Mouse (Mus musculus) neural tube, embryonic 12.5 days (tissue): ENCODE data around the gene Npas4. TPM values are rescaled to one million over a fixed set of nuclear protein-coding genes. Genes with fewer than 3 reads are reported as not detected.
A peak's percentile ranks its signal among the peaks of the same experiment; 100 is the strongest.
"Not testable (repeated sequence)": the region's sequence is repeated elsewhere in the genome, so short reads cannot be mapped to it uniquely, and the experiment has no call there.

Source experiments
- ATAC-seq: fragments of 200-750 bp; cut with Nextera tagmentation; 2 replicates; pipeline ENCODE4 v1.8.0; 2017; ENCODE audit warnings: low read depth, mild to moderate bottlenecking, moderate TSS enrichment, moderate library complexity; ENCODE audit not compliant: low FRiP score
- H3K27ac ChIP-seq: fragments of 300-500 bp; sonication (generic); 2 replicates; pipeline ENCODE4 v1.5.1; 2016
- H3K27me3 ChIP-seq: fragments of 300-500 bp; sonication (generic); replicated peaks from 2 replicates; pipeline ENCODE4 v1.6.1; 2016; ENCODE audit warnings: mild to moderate bottlenecking
- H3K36me3 ChIP-seq: fragments of 300-500 bp; sonication (generic); 2 replicates; pipeline ENCODE4 v1.6.1; 2016; ENCODE audit warnings: mild to moderate bottlenecking
- H3K4me1 ChIP-seq: fragments of 300-500 bp; sonication (generic); 2 replicates; pipeline ENCODE4 v1.6.1; 2016
- H3K4me2 ChIP-seq: fragments of 300-500 bp; sonication (generic); replicated peaks from 2 replicates; pipeline ENCODE4 v1.6.1; 2016; ENCODE audit warnings: mild to moderate bottlenecking
- H3K4me3 ChIP-seq: fragments of 300-500 bp; sonication (generic); 2 replicates; pipeline ENCODE4 v1.5.1; 2016
- H3K9ac ChIP-seq: fragments of 300-500 bp; sonication (generic); 2 replicates; pipeline ENCODE4 v1.6.1; 2016; ENCODE audit warnings: mild to moderate bottlenecking
- H3K9me3 ChIP-seq: fragments of 300-500 bp; sonication (generic); 2 replicates; pipeline ENCODE4 v1.6.1; 2016; ENCODE audit warnings: mild to moderate bottlenecking
- WGBS: fragments of 180-500 bp; shearing (Covaris S2); methylation state at CpG from one replicate; pipeline ENCODE4 v1.1.7; 2016; 5-methylcytosine and 5-hydroxymethylcytosine counted together
- polyA plus RNA-seq: library from polyadenylated mRNA; unstranded; fragments of >200 nt; fragmentation: Nextera tagmentation; extraction: Ambion mirVana; gene quantifications from 2 replicates; pipeline ENCODE4 v1.2.1, GENCODE M21; 2016

Gene Npas4
- polyA plus RNA-seq, 1 experiment from 2014 or later: 0.06 TPM

DNA sequence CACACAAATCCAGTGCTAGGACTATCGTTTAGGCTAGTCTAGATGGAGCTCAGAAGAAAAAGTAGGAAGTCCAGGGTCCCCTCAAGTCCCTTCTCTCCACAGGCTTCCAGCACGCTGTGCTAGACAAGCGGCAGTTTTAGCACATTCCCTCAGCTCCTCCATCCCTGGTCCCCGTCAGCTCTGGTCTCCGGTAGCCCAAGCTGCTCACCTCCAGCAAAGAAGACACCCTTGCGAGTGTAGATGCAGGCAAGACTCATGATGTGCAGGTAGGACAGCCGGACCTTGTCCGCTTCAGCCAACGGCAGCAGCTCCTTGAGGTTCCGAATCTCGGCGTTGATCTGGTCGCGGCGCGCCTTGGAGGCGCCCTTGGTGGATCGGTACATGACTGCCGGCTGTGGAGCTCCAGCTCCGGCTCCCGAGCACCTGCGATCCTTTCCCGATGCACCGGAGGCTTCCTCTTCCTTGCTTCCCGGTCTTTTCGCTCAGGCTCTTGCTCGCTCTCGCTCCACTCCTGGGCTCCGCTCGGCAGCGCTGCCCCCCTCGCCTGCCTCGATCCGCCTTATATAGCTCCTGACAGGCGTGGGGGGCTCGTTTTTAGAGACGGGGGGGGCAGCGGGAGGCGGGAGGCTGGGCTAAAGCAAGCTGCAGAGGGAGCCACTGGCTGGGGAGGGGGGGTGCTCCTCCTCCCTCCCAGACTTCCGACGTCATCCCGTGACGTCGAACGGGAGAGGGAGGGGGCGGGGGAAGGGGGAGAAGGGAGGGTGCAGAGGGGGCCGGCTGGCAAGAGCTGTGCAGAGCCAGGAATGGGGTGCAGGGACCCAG, 471 bp downstream of the Npas4 start:
- 15% methylated on average over 47 of the region's 47 CpGs for WGBS
- ATAC-seq: peak; percentile 50; the same call in 1 of the 2 replicates
- Histone ChIP-seq H3K4me1 (peaks cover 8% of the 10 kb centered on the region), H3K27ac (no peak overlapping the region), H3K9ac (peak overlapping the region; percentile 48), H3K4me3 (peak overlapping the region; percentile 38), H3K9me3 (no peaks in the 10 kb centered on the region), H3K27me3 (peaks cover 86% of the 10 kb centered on the region), H3K4me2 (peak overlapping the region; percentile 60), H3K36me3 (no peaks in the 10 kb centered on the region)

DNA sequence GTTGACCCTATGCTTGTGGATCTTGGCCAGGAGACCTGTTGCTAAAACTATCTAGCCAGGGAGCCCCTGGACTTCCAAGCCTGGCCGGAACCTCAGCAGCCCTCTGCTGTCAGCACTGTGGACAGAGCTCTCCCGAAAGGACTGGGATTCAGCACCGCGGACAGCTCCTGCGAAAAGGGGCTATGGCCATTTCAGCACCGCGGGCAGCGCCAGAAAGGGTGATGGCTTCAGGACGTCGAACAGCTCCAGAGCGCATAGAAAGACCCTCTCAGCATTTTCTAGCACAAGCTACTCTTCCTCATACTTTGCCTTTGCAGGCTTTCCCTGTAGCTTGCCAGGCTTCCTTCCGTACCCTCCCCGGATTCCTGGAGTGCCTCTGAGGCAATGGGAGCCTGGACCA, 1.1 kb downstream of the Npas4 start:
- H3K27ac ChIP-seq: no peak overlapping the region
- ATAC-seq: no peak
- H3K9ac ChIP-seq: no peak overlapping the region
- H3K4me3 ChIP-seq: peak overlapping the region; percentile 38; the same call in 1 of the 2 replicates
- H3K4me2 ChIP-seq: peak overlapping the region; percentile 60
- peaks cover 93% of the 10 kb centered on the region for H3K27me3 ChIP-seq
- H3K4me1 ChIP-seq: peaks cover 8% of the 10 kb centered on the region
- no peaks in the 10 kb centered on the region for H3K9me3 ChIP-seq
- H3K36me3 ChIP-seq: no peaks in the 10 kb centered on the region
- 3% methylated on average over 13 of the region's 13 CpGs for WGBS

GRCm38 (mm10) chr19:4981767-4982166, 8.3 kb downstream of the Npas4 start:
- H3K4me2 ChIP-seq: no peak overlapping the region
- H3K9me3 ChIP-seq: no peaks in the 10 kb centered on the region
- ATAC-seq: no peak
- H3K9ac ChIP-seq: no peak overlapping the region
- peaks cover 40% of the 10 kb centered on the region for H3K27me3 ChIP-seq
- H3K4me1 ChIP-seq: no peaks in the 10 kb centered on the region
- no peak overlapping the region for H3K4me3 ChIP-seq
- H3K36me3 ChIP-seq: no peaks in the 10 kb centered on the region
- H3K27ac ChIP-seq: no peak overlapping the region

DNA sequence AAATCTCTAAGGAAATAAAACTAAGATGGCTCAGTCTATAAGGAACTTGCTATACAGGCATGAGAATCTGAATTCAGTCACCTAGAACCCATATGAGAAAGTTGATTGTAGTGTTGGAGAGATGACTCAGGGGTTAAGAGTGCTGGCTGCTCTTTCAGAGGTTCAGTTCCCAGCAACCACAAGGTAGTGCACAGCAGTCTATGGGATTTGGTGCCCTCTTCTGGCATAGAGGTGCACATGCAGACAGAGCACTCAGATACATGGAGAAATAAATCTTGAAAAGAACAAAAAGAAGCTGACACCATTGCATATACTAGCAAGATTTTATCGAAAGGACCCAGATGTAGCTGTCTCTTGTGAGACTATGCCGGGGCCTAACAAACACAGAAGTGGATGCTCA, 21.9 kb downstream of the Npas4 start:
- H3K9me3 ChIP-seq: no peaks in the 10 kb centered on the region
- no peak for ATAC-seq
- WGBS: 87% methylated on average over 2 of the region's 2 CpGs
- H3K4me3 ChIP-seq: no peak overlapping the region
- no peaks in the 10 kb centered on the region for H3K27me3 ChIP-seq
- H3K9ac ChIP-seq: no peak overlapping the region
- no peak overlapping the region for H3K27ac ChIP-seq
- H3K36me3 ChIP-seq: peaks cover 34% of the 10 kb centered on the region
- peaks cover 3% of the 10 kb centered on the region; the same call in 1 of the 2 replicates for H3K4me1 ChIP-seq
- H3K4me2 ChIP-seq: no peak overlapping the region

DNA sequence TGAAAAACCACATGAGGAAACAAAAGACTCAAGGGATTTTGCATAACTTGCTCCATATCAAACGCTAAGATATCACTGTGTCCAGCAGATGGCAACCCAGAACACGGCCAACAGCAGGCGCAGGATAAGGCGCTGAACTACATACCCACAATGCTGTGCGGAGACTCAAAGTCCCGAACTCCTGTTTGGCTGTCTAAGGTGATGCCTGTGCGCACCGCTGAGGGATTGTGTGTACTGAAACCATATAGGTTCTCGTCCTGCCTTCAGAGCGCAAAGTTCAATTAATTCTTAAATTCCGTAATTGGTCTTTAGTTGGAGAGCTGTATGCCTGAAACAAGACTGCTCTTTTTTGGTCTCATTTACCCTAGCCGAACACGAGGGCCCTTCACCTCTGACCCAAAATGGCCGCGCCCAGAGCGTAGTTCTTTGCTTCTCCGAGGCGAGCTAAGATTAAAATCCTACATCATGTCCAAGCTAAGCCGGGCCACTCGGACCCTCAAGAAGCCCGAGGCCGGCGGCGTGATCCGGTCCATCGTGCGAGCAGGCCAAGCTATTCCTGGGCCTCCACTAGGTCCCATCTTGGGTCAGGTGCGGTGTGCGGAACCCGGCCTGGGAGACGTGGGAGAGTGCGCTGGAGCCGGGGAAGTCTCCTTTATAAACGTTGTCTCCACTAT, 28.1 kb downstream of the Npas4 start, which contains the start of gene Mrpl11:
Mrpl11 (plus strand) TSS at position 220 of the 674 bp plus-strand sequence.
- Histone ChIP-seq H3K36me3 (peaks cover 28% of the 10 kb centered on the region), H3K4me3 (peak within 1 kb of the TSS; percentile 76), H3K27me3 (no peaks in the 10 kb centered on the region), H3K9me3 (no peaks in the 10 kb centered on the region), H3K4me2 (peak within 1 kb of the TSS; percentile 83), H3K4me1 (peaks cover 9% of the 10 kb centered on the region; the same call in 1 of the 2 replicates), H3K9ac (peak within 1 kb of the TSS; percentile 70), H3K27ac (no peak within 1 kb of the TSS; the same call in 1 of the 2 replicates)
- peak; percentile 91 for ATAC-seq
- under 1% methylated on average over 34 of the region's 34 CpGs for WGBS

- H3K9me3 ChIP-seq, H3K36me3 ChIP-seq, H3K27me3 ChIP-seq, ATAC-seq, H3K27ac ChIP-seq, H3K4me3 ChIP-seq, H3K9ac ChIP-seq, H3K4me1 ChIP-seq, H3K4me2 ChIP-seq: not testable (repeated sequence)
- 90% methylated on average over 9 of the region's 9 CpGs for WGBS
Observed at GRCm38 (mm10) chr19:4948641-4949040, 41.5 kb downstream of the Npas4 start.

- no peaks in the 10 kb centered on the region for H3K36me3 ChIP-seq
- no peaks in the 10 kb centered on the region for H3K9me3 ChIP-seq
- H3K9ac ChIP-seq: no peak overlapping the region
- peaks cover 13% of the 10 kb centered on the region; the same call in 1 of the 2 replicates for H3K4me1 ChIP-seq
- H3K4me2 ChIP-seq: no peak overlapping the region
- H3K4me3 ChIP-seq: no peak overlapping the region
- H3K27me3 ChIP-seq: peaks cover 18% of the 10 kb centered on the region; the same call in 1 of the 2 replicates
- WGBS: 40% methylated on average over 6 of the region's 6 CpGs
- no peak overlapping the region for H3K27ac ChIP-seq
- no peak for ATAC-seq
Observed at GRCm38 (mm10) chr19:4945540-4945939, 44.6 kb downstream of the Npas4 start.

DNA sequence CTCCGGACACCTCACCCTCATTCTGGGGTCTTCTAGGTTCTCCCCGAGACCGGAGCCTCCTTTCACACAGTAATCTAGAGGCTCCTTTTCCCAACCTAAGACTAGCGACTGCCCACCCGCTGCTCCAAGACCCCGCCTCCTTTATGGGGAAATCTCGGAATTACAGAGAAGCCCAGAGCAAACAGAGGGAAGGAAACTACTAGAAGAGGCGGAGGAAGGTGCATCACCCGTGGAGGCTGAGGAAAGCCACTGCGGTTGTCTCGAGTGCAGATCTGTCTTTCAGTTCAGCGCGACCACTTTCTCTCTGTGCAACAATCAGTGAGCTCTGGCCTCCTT, 46.9 kb downstream of the Npas4 start:
- Histone ChIP-seq H3K36me3 (no peaks in the 10 kb centered on the region), H3K27ac (no peak overlapping the region), H3K9me3 (no peaks in the 10 kb centered on the region), H3K4me1 (peaks cover 13% of the 10 kb centered on the region; the same call in 1 of the 2 replicates), H3K27me3 (peaks cover 18% of the 10 kb centered on the region; the same call in 1 of the 2 replicates), H3K4me3 (peak overlapping the region; percentile 66), H3K4me2 (peak overlapping the region; percentile 98), H3K9ac (peak overlapping the region; percentile 73; the same call in 1 of the 2 replicates)
- no peak for ATAC-seq
- 5% methylated on average over 13 of the region's 13 CpGs for WGBS

DNA sequence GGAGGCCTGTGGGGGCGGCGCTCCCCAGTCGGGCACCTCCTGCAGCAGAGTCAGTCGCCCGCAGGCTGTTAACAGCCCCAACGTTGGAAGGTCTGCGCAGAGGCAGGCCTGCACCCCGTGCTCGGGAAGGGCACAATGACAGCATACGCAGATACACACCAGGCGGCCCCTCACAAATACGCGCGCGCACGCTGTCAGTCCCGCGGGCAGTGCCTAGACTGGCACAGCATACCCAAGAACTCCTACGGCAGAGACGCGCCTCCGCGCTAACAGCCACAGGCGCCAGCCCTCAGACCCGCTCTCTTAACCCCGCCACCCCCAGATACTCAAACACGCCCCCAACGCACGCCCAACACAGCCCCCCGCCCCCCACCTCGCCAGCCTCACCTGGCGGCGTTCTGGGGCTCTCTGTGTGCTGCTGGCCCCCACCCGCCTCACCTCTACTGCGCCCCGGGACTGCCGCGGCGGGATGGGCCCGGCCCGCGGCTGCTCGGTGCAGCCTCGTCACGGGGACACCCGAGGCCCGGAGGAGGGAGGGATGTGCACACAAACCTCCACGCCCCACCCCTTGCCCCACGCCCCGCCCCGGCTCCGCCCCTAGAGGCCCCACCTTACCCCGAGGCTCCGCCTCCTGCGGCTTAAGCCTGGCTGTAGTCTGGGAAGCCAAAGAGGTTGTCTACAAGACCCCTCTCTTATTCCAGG, 47.4 kb downstream of the Npas4 start, which contains the start of gene Peli3:
Peli3 (minus strand) TSS at position 577 of the 702 bp plus-strand sequence.
- Histone ChIP-seq H3K27me3 (peaks cover 18% of the 10 kb centered on the region; the same call in 1 of the 2 replicates), H3K9me3 (no peaks in the 10 kb centered on the region), H3K4me3 (peak within 1 kb of the TSS; percentile 66), H3K27ac (no peak within 1 kb of the TSS), H3K9ac (peak within 1 kb of the TSS; percentile 73), H3K36me3 (no peaks in the 10 kb centered on the region), H3K4me2 (peak within 1 kb of the TSS; percentile 98), H3K4me1 (peaks cover 13% of the 10 kb centered on the region; the same call in 1 of the 2 replicates)
- WGBS: under 1% methylated on average over 51 of the region's 55 CpGs
- peak; percentile 95 for ATAC-seq

DNA sequence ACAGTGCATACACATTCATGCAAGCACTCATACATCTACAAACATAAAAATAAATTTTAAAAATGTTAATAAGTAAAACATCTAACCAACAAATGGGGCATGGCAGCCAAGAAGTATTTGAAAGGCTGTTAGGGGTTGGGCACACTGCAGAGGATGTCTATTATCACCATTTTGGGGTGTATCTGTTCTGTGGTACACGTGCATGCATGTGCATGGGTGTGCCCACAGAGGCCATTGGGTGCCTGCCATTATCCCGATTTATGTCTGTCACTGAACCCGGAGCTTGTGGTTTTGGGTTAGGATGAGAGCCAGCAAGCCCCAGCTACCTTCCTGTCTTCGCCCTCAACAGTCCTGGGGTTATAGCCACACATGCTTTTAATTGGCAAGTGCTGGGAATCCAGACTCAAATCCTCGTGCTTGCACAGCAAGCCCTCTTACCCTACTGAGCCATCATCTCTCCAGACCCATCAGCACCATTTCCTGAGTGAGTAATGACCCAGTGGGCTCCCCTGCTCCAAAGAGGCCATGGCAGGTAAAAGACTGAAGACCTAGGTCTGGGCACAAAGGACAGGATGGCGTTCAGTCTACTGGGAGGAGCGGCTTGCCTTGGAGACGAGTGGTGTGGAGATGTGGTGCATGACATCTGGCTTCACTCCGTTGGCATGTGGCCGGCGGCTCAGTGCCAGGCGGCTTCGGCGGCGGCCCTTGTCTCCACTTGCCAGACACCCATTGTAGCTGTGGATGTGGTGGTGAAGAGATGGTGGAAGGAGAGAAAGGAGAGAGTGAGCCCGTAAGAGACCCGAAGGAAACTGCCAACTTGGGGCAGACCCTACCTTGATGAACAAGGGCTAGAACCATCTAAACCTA, 52.4 kb downstream of the Npas4 start:
- Histone ChIP-seq H3K9me3 (no peaks in the 10 kb centered on the region), H3K27me3 (peaks cover 12% of the 10 kb centered on the region; the same call in 1 of the 2 replicates), H3K9ac (no peak overlapping the region), H3K4me3 (no peak overlapping the region), H3K27ac (no peak overlapping the region), H3K36me3 (no peaks in the 10 kb centered on the region), H3K4me2 (no peak overlapping the region), H3K4me1 (peaks cover 8% of the 10 kb centered on the region; the same call in 1 of the 2 replicates)
- no peak for ATAC-seq
- 87% methylated on average over 17 of the region's 17 CpGs for WGBS

GRCm38 (mm10) chr19:4936896-4937295, 53.2 kb downstream of the Npas4 start:
- Histone ChIP-seq H3K27ac (no peak overlapping the region), H3K9ac (no peak overlapping the region), H3K4me3 (no peak overlapping the region), H3K4me2 (no peak overlapping the region), H3K4me1 (0 out of 2 replicates have a peak, but pooled peaks cover under 1% of the 10 kb centered on the region), H3K36me3 (peaks cover 8% of the 10 kb centered on the region), H3K27me3 (0 out of 2 replicates have a peak, but pooled peaks cover 6% of the 10 kb centered on the region), H3K9me3 (no peaks in the 10 kb centered on the region)
- no peak for ATAC-seq
- 80% methylated on average over 2 of the region's 2 CpGs for WGBS
